Mouse (Mus musculus) heart, adult 11 months (tissue): ENCODE measurements around the gene Lmx1a.

Experiments
- DNase-seq: peaks from one replicate; pipeline ENCODE4 v3.0.0; 2022

The Lmx1a gene

DNA sequence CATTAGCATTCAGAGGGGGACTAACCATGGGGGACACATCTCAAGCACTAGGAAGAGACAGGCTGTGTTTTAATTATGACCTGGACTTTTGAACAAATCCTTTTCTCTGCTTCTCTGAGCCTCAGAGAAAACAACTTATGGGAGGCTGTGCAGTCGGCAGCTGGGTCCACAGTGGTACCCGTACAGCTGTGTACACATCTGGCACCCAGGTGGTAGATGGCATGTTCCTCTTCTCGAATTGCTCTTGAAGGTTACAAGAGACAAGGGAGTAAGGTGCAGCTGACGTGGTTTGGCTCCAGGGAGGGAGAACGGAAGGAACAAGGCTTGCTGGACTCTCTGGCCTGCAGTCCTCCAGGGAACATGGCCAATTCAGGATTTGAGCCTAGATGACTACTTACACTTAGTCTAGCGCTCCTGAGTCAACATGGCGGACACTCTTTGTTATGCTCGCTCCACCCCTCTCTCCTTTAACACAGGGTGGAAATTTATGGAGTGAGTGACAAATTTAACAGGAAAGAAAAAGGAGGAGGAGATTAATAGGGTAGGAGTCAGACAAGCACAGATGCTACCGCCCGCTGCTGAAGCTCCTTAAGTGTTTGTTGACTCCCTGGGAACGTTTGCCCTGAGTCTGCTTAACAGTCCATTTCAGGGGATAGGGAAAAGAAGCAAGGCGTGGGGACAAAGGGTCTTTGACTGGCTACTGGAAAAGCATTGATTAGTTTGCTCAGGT lies 99.8 kb downstream of the Lmx1a start:
- peak; percentile 48 for DNase-seq

DNA sequence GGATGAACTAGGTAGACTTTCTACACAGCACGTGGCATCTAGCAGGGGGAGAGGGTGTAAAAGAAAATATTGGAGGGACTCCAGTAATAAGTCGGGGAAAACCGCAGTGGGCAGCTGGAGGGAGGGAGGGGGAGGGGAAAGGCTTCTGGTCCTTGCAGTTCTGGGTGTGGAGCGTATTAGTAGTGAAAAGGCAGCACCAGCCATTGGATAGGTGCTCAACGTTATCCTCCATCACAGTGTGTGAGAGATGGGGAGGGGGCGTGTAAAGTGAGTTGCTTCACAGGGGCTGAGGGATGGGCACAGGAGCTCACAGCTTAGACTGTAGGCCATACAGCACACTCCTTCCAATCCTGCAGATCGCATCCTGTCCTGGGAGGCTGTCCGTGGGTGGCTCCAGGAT lies 100.4 kb downstream of the Lmx1a start:
- DNase-seq = peak; percentile 73

DNA sequence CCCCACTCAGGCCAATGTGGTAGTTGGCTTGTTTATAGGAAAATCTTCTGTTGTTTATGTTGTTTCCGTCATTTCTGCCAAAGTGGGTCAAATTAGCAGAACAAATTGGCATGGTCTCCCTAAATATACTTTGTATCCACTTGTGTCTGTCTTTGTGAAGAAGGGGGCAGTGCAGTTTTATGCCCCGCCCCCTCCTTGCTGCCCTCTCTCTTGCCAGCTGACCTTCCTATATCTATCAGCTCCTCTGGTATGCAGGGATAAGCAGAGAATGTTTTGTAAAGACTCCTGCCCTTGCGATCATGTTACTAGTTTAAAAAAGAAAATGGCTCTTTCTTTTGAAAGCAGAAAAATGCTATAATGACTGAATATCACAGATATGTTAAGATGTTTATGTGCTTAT lies 101.7 kb downstream of the Lmx1a start:
- DNase-seq = peak; percentile 10

- DNase-seq = peak; percentile 67
Observed at GRCm38 (mm10) chr1:167791221-167791620, 102.2 kb downstream of the Lmx1a start.

DNA sequence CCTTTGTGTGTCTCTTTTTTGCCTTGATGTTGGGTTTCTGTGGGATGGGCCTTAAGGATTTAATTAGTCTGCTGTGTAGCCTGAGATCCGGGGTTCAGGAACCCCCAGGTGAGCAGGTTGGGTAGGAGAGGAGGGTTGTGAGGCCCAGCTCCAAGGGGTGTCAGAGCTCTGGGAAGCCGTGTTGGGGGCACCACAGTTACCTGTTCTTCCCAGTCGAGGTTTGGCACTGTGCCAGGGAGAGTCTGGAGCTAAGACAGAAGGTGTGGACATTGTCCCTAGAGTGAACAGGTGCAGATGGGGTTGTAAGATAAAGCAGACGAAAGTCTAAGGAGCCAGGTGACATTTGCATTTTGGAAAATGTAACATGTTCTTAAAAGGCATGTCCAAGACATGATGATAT lies 112.9 kb downstream of the Lmx1a start:
- DNase-seq = peak; percentile 72

GRCm38 (mm10) chr1:167802510-167803271 lies 113.7 kb downstream of the Lmx1a start:
- DNase-seq = peak; percentile 73

- peak; percentile 82 for DNase-seq
Observed at GRCm38 (mm10) chr1:167803351-167803981, 114.4 kb downstream of the Lmx1a start.

- DNase-seq = peak; percentile 75
Observed at GRCm38 (mm10) chr1:167804836-167805235, 115.8 kb downstream of the Lmx1a start.

DNA sequence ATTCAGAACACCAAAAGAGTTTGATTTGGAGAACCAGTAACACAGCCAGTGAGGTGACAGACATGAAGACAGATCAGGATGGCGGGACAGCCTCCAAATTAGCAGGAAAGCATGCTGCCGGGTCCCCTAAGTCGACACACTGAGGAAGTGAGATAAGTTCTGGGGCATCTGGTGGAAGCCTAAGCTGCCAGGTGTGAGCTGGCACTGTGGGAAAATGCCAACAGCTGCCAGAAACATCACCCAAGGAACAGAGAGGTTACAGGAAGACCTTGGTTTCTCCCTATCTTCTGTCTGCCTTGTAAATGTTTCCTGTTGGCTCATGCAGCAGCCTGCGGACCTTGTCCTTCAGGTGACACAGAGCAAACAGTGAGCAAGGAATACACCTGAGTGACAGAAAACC lies 122.1 kb downstream of the Lmx1a start:
- peak; percentile 56 for DNase-seq

- peak; percentile 76 for DNase-seq
Observed at GRCm38 (mm10) chr1:167815166-167815565, 126.1 kb downstream of the Lmx1a start.

GRCm38 (mm10) chr1:167817028-167817427 lies 128.0 kb downstream of the Lmx1a start:
- peak; percentile 41 for DNase-seq

DNA sequence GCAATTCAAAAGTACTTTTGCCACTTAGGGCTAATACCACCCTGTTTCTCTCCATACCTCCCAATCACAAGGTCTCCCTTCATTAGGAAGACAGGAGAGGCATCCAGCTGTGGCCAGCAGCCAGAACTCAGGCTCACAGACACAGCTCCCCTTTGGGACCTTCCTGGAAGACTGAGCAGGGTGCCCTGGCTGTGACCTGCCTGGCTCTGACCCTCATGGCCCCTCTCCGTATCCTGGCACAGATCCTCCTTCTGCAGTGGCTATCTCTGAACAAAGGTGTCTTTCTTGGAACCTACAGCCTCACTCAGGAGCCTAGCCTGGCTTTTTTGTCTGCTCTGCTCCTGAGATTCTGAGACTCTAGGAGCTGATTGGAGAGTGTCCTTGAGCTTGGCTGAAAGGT lies 128.6 kb downstream of the Lmx1a start:
- DNase-seq = peak; percentile 51

DNA sequence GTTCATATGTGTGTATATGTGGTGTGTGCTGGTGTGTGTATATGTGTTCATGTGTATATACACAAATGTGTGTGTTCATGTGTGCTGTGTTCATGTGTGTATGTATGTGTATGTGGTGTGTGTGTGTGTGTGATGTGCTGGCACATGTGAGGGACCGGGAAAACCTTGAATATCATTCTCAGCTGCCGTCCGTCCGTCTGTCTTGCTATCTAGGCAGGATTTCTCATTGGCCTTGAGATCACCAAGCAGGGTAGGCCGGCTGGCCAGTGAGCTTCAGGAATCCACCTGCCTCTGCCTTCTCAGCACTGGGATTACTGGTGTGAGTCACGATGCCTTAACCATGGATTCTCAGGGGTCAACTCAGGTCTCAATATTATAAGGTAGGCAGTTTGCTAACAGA lies 131.0 kb downstream of the Lmx1a start:
- DNase-seq = peak; percentile 59

DNA sequence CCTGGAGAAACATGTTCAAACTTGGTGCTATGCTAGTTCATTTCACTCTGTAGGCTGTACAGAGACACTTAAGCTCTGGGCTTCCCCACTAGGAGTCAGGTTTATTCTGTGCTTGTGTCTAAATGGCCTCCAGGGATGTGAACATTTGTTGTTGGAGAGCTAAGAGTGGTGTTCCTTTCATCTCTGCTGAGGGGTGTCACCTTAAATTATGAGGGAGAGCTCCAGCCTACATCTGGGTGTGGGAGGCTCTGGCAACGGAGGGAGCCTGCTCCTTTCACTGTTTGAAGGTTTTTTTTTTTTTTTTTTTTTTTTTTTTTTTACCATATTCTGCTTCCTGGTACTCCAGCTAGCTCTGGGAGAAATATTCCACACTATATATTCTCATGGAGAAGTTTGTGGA lies 132.1 kb downstream of the Lmx1a start:
- DNase-seq = peak; percentile 46

- DNase-seq = no peak
Observed at GRCm38 (mm10) chr1:167830291-167830690, 141.3 kb downstream of the Lmx1a start.

DNA sequence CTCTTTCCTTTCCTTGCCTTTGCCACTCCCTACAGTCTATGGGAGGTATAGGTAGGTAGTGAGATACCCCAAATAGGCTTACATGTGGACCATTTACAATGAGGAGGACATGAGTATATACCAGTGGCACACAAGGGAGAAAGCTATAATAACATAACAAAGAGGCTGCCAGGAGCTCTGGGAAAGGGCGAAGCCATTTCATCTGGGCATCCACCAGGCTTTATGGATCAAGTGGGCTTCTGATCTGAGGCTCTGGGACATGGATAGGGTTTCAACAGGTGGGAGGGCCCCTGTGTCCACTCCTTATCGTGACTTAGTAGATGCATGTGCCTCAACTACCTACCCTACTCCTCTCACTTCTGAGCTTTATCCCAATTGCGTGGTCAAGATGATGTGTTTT lies 142.6 kb downstream of the Lmx1a start:
- DNase-seq = peak; percentile 71

DNA sequence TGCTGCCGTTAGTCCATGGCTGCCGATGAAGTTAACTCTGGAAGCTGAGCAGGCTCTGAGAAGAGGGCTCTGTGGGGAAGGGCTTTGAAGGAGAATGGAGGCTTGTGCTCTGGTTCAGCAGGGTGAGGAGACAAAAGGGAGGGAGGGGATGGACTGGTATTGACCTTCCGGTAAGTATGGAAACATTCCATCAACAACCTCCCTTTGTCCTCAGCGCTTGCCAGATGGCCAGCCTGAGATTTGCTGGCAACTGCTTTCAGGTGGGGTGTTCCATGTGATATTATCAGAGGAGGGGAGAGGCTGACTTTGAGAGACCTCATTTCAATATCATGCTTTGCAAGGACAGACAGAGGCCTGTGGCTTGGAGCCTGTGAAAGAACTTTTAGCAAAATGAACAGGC lies 165.8 kb downstream of the Lmx1a start:
- DNase-seq = peak; percentile 39

DNA sequence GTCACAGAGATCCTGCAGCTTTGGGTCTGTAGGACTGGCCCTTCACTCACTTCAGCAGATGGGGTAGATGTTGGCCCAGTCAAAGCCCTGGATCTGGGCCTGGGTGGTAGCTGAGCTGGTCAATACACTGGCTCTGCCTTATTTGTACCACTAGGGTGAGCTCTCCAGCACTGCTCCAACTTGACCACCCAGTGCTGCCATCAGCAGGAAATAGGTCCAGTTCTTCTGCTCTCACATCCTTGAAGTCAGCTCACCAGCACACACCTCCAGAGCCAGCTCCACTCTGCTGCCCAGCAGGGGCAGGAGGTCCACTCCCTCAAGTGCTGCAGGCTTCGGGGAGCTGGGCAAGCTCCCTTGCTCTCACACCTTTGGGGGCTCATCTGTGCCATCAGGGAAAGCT lies 183.0 kb downstream of the Lmx1a start:
- peak; percentile 75 for DNase-seq

- peak; percentile 61 for DNase-seq
Observed at GRCm38 (mm10) chr1:167874099-167874498, 185.1 kb downstream of the Lmx1a start.

- DNase-seq = peak; percentile 61
Observed at GRCm38 (mm10) chr1:167877931-167878330, 188.9 kb downstream of the Lmx1a start.

DNA sequence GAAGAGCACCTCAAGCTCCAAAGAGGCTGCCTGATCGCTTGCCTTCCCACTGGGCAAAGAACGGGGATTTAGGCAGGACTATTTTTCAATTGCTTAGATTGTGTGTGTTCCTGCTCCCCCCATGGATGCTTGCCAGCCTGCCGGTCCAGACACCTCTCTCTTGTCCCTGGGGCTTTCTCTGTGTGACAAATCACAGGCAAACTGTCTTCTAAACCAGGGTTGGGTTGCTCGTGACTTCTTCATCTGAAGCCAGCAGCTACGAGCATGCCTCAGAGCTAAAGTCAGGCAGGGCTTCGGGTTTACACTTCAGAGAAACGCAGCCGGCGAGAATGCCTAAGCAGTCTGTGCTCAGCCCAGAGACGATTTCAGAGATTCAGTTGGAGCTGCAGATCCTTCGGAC lies 189.3 kb downstream of the Lmx1a start:
- DNase-seq = no peak

- no peak for DNase-seq
Observed at GRCm38 (mm10) chr1:167885776-167886175, 196.7 kb downstream of the Lmx1a start.

DNA sequence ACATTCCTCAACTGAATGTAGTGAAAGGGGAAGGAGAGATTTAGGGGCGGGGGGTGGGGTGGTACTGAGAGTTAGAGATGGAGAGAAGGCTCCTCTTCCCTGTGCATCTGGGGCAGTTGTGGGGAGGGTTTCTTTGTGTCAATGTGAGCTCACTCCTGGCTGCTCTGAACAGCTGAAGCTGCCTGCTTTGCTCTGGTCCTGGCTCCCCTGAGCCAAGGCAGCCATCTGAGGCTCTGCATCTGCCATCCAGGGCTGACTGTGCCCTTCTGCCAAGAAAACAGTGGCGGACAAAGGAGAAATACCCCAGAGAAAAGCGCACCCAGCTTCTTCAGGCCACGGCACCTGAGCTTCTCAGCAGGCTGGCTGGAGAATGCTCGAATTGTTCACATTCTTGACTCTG lies 199.1 kb downstream of the Lmx1a start:
- no peak for DNase-seq

GRCm38 (mm10) chr1:167888816-167889215 lies 199.8 kb downstream of the Lmx1a start:
- DNase-seq = no peak
